Mouse (Mus musculus) forebrain, embryonic 13.5 days (tissue): ENCODE results near the gene Arsj. TPM values are rescaled to one million over a fixed set of nuclear protein-coding genes. Genes with fewer than 3 reads are reported as not detected.

Experiments used
- ATAC-seq: fragments of 200-750 bp; cut with Nextera tagmentation; 2 replicates; pipeline ENCODE4 v1.8.0; 2017
- H3K27ac ChIP-seq: fragments of 300-500 bp; sonication (generic); 2 replicates; pipeline ENCODE4 v1.5.1; 2015; ENCODE audit warnings: inconsistent platforms, mild to moderate bottlenecking, moderate library complexity
- H3K27me3 ChIP-seq: fragments of 300-500 bp; sonication (generic); 2 replicates; pipeline ENCODE4 v1.6.1; 2015; ENCODE audit warnings: mild to moderate bottlenecking, inconsistent platforms
- H3K36me3 ChIP-seq: fragments of 300-500 bp; sonication (generic); 2 replicates; pipeline ENCODE4 v1.6.1; 2015; ENCODE audit warnings: mild to moderate bottlenecking, inconsistent platforms; ENCODE audit not compliant: poor library complexity, severe bottlenecking
- H3K4me1 ChIP-seq: fragments of 300-500 bp; sonication (generic); 2 replicates; pipeline ENCODE4 v1.6.1; 2015; ENCODE audit warnings: inconsistent platforms
- H3K4me2 ChIP-seq: fragments of 300-500 bp; sonication (generic); 2 replicates; pipeline ENCODE4 v1.6.1; 2015; ENCODE audit warnings: inconsistent platforms, mild to moderate bottlenecking, moderate library complexity
- H3K4me3 ChIP-seq: fragments of 300-500 bp; sonication (generic); 2 replicates; pipeline ENCODE4 v1.5.1; 2015; ENCODE audit warnings: mild to moderate bottlenecking, inconsistent platforms
- H3K9ac ChIP-seq: fragments of 300-500 bp; sonication (generic); 2 replicates; pipeline ENCODE4 v1.6.1; 2015; ENCODE audit warnings: mild to moderate bottlenecking, inconsistent platforms
- H3K9me3 ChIP-seq: fragments of 300-500 bp; sonication (generic); replicated peaks from 2 replicates; pipeline ENCODE4 v1.6.1; 2016; ENCODE audit warnings: inconsistent platforms
- WGBS: fragments of 180-500 bp; shearing (Covaris S2); methylation state at CpG from one replicate; pipeline ENCODE4 v1.1.7; 2015; 5-methylcytosine and 5-hydroxymethylcytosine counted together
- polyA plus RNA-seq: library from polyadenylated mRNA; unstranded; fragments of >200 nt; fragmentation: Nextera tagmentation; extraction: Ambion mirVana; gene quantifications from 2 replicates; pipeline ENCODE4 v1.2.1, GENCODE M21; 2015

Arsj gene
- 0.10 and 0.13 TPM in 2 replicates for polyA plus RNA-seq

- Histone ChIP-seq H3K36me3 (no peaks in the 10 kb centered on the region), H3K4me3 (peak within 1 kb of the TSS; percentile 40), H3K4me1 (peaks cover 8% of the 10 kb centered on the region; the same call in 1 of the 2 replicates), H3K27ac (no peak within 1 kb of the TSS), H3K4me2 (peak within 1 kb of the TSS; percentile 77), H3K9ac (peak within 1 kb of the TSS; percentile 58), H3K27me3 (no peaks in the 10 kb centered on the region), H3K9me3 (no peaks in the 10 kb centered on the region)
- peak; percentile 91 for ATAC-seq
- 14% methylated on average over 41 of the region's 41 CpGs for WGBS
These were observed at the start of gene Arsj for GRCm38 (mm10) chr3:126363568-126364505. Gene Arsj, plus strand, starts transcription at chr3:126363684.

- Histone ChIP-seq H3K4me3 (no peak overlapping the region), H3K27ac (no peak overlapping the region), H3K27me3 (no peaks in the 10 kb centered on the region), H3K4me2 (no peak overlapping the region), H3K36me3 (no peaks in the 10 kb centered on the region), H3K9me3 (no peaks in the 10 kb centered on the region), H3K9ac (no peak overlapping the region), H3K4me1 (peaks cover 4% of the 10 kb centered on the region; the same call in 1 of the 2 replicates)
- WGBS = 38% methylated on average over 4 of the region's 4 CpGs
- no peak for ATAC-seq
These were observed 38.5 kb upstream of the Arsj start for GRCm38 (mm10) chr3:126324872-126325498.

GRCm38 (mm10) chr3:126325891-126326627 is 37.4 kb upstream of the Arsj start:
- WGBS = 50% methylated on average over 4 of the region's 4 CpGs
- Histone ChIP-seq H3K9ac (no peak overlapping the region), H3K27ac (no peak overlapping the region), H3K4me1 (peaks cover 4% of the 10 kb centered on the region; the same call in 1 of the 2 replicates), H3K27me3 (no peaks in the 10 kb centered on the region), H3K9me3 (no peaks in the 10 kb centered on the region), H3K4me3 (no peak overlapping the region), H3K4me2 (no peak overlapping the region), H3K36me3 (no peaks in the 10 kb centered on the region)
- peak; percentile 50; the same call in 1 of the 2 replicates for ATAC-seq

GRCm38 (mm10) chr3:126326628-126327325 is 36.7 kb upstream of the Arsj start:
- H3K4me3 ChIP-seq = no peak overlapping the region
- 0 out of 2 replicates have a peak, but pooled peaks have one; percentile 17 for ATAC-seq
- H3K9me3 ChIP-seq = no peaks in the 10 kb centered on the region
- no peaks in the 10 kb centered on the region for H3K27me3 ChIP-seq
- H3K4me2 ChIP-seq = no peak overlapping the region
- no peak overlapping the region for H3K27ac ChIP-seq
- no peaks in the 10 kb centered on the region for H3K36me3 ChIP-seq
- WGBS = 94% methylated on average over 2 of the region's 2 CpGs
- no peak overlapping the region for H3K9ac ChIP-seq
- peaks cover 4% of the 10 kb centered on the region; the same call in 1 of the 2 replicates for H3K4me1 ChIP-seq

GRCm38 (mm10) chr3:126335329-126335728 is 28.2 kb upstream of the Arsj start:
- ATAC-seq = no peak

GRCm38 (mm10) chr3:126344745-126345144 is 18.7 kb upstream of the Arsj start:
- H3K27ac ChIP-seq = no peak overlapping the region
- no peak for ATAC-seq
- H3K4me2 ChIP-seq = no peak overlapping the region
- WGBS = 97% methylated on average over 1 of the region's 1 CpGs
- H3K4me1 ChIP-seq = no peaks in the 10 kb centered on the region
- no peaks in the 10 kb centered on the region for H3K36me3 ChIP-seq
- H3K9me3 ChIP-seq = no peaks in the 10 kb centered on the region
- H3K27me3 ChIP-seq = no peaks in the 10 kb centered on the region
- H3K4me3 ChIP-seq = no peak overlapping the region
- no peak overlapping the region for H3K9ac ChIP-seq

More at GRCm38 (mm10) chr3:126335329-126335728, 28.2 kb upstream of the Arsj start:
- Histone ChIP-seq H3K27ac (no peak overlapping the region), H3K9me3 (no peaks in the 10 kb centered on the region), H3K27me3 (no peaks in the 10 kb centered on the region), H3K36me3 (no peaks in the 10 kb centered on the region), H3K9ac (no peak overlapping the region), H3K4me1 (no peaks in the 10 kb centered on the region), H3K4me3 (no peak overlapping the region), H3K4me2 (no peak overlapping the region)
- WGBS = 67% methylated on average over 4 of the region's 4 CpGs

GRCm38 (mm10) chr3:126359760-126360159 is 3.7 kb upstream of the Arsj start:
- no peaks in the 10 kb centered on the region for H3K36me3 ChIP-seq
- no peaks in the 10 kb centered on the region for H3K9me3 ChIP-seq
- peaks cover 8% of the 10 kb centered on the region; the same call in 1 of the 2 replicates for H3K4me1 ChIP-seq
- no peak overlapping the region for H3K4me2 ChIP-seq
- no peak for ATAC-seq
- no peaks in the 10 kb centered on the region for H3K27me3 ChIP-seq
- WGBS = 58% methylated on average over 1 of the region's 1 CpGs
- H3K27ac ChIP-seq = no peak overlapping the region
- H3K4me3 ChIP-seq = no peak overlapping the region
- H3K9ac ChIP-seq = no peak overlapping the region

- WGBS = 81% methylated on average over 2 of the region's 2 CpGs
- no peaks in the 10 kb centered on the region for H3K9me3 ChIP-seq
- ATAC-seq = no peak
- no peak overlapping the region for H3K4me3 ChIP-seq
- no peaks in the 10 kb centered on the region for H3K36me3 ChIP-seq
- H3K4me1 ChIP-seq = peaks cover 8% of the 10 kb centered on the region; the same call in 1 of the 2 replicates
- H3K27ac ChIP-seq = no peak overlapping the region
- no peaks in the 10 kb centered on the region for H3K27me3 ChIP-seq
- no peak overlapping the region for H3K9ac ChIP-seq
- H3K4me2 ChIP-seq = no peak overlapping the region
These were observed 1.1 kb upstream of the Arsj start for GRCm38 (mm10) chr3:126362392-126362791.

GRCm38 (mm10) chr3:126362931-126363525 is 456 bp upstream of the Arsj start:
- Histone ChIP-seq H3K4me1 (peaks cover 8% of the 10 kb centered on the region; the same call in 1 of the 2 replicates), H3K27ac (no peak overlapping the region)
- ATAC-seq = no peak

GRCm38 (mm10) chr3:126364555-126364954 is 1.1 kb downstream of the Arsj start:
- WGBS = 87% methylated on average over 7 of the region's 7 CpGs
- Histone ChIP-seq H3K4me2 (no peak overlapping the region), H3K36me3 (no peaks in the 10 kb centered on the region), H3K9me3 (no peaks in the 10 kb centered on the region), H3K9ac (no peak overlapping the region), H3K27ac (no peak overlapping the region), H3K4me3 (no peak overlapping the region), H3K27me3 (no peaks in the 10 kb centered on the region), H3K4me1 (peaks cover 8% of the 10 kb centered on the region; the same call in 1 of the 2 replicates)
- ATAC-seq = no peak

More at GRCm38 (mm10) chr3:126362931-126363525, 456 bp upstream of the Arsj start:
- no peaks in the 10 kb centered on the region for H3K9me3 ChIP-seq
- WGBS = 82% methylated on average over 11 of the region's 11 CpGs
- no peaks in the 10 kb centered on the region for H3K36me3 ChIP-seq
- H3K9ac ChIP-seq = no peak overlapping the region
- no peak overlapping the region for H3K4me3 ChIP-seq
- H3K27me3 ChIP-seq = no peaks in the 10 kb centered on the region
- peak overlapping the region; percentile 77 for H3K4me2 ChIP-seq

GRCm38 (mm10) chr3:126370571-126370970 is 7.1 kb downstream of the Arsj start:
- no peaks in the 10 kb centered on the region for H3K27me3 ChIP-seq
- no peak for ATAC-seq

More at GRCm38 (mm10) chr3:126370571-126370970, 7.1 kb downstream of the Arsj start:
- Histone ChIP-seq H3K9ac (no peak overlapping the region), H3K4me3 (no peak overlapping the region), H3K4me1 (no peaks in the 10 kb centered on the region), H3K4me2 (no peak overlapping the region), H3K36me3 (no peaks in the 10 kb centered on the region), H3K9me3 (no peaks in the 10 kb centered on the region), H3K27ac (no peak overlapping the region)
